Mouse (Mus musculus): ENCODE measurements around the gene Ngrn. TPM values are rescaled to one million over a fixed set of nuclear protein-coding genes. Genes with fewer than 3 reads are reported as not detected.

The Ngrn gene
- polyA plus RNA-seq, 1 experiment from 2014 or later, result 55.1 TPM

GRCm38 (mm10) chr7:80227065-80227464 is 34.0 kb upstream of the Ngrn start:
- 91% methylated on average over 4 of the region's 4 CpGs for WGBS
- Histone ChIP-seq H3K27ac (ENCODE audit: low read depth, low read length) (no peak overlapping the region), H3K9me3 (ENCODE audit: control insufficient read depth, low read length) (no peaks in the 10 kb centered on the region), H3K36me3 (ENCODE audit: control insufficient read depth, insufficient read depth, low read length) (peaks cover 23% of the 10 kb centered on the region), H3K4me1 (replicated peaks; ENCODE audit: control insufficient read depth, insufficient read depth, low read length) (peaks cover 18% of the 10 kb centered on the region), H3K4me2 (no peak overlapping the region), H3K27me3 (replicated peaks; ENCODE audit: control insufficient read depth, insufficient read depth, low read length) (no peaks in the 10 kb centered on the region), H3K9ac (ENCODE audit: low read depth, low read length) (no peak overlapping the region), H3K4me3 (ENCODE audit: low read depth, low read length) (no peak overlapping the region)
- ATAC-seq (replicated peaks; ENCODE audit: low FRiP score), result no peak
- DNase-seq (ENCODE audit: low spot score), result no peak

GRCm38 (mm10) chr7:80230196-80230595 is 30.8 kb upstream of the Ngrn start:
- no peak overlapping the region for H3K9ac ChIP-seq (ENCODE audit: low read depth, low read length)
- no peaks in the 10 kb centered on the region for H3K9me3 ChIP-seq (ENCODE audit: control insufficient read depth, low read length)
- H3K4me3 ChIP-seq (ENCODE audit: low read depth, low read length), result no peak overlapping the region
- no peak overlapping the region for H3K27ac ChIP-seq (ENCODE audit: low read depth, low read length)
- ATAC-seq (replicated peaks; ENCODE audit: low FRiP score) (no peak), DNase-seq (ENCODE audit: low spot score) (no peak)
- H3K4me2 ChIP-seq, result peak overlapping the region; percentile 22; the same call in 1 of the 2 replicates
- peaks cover 11% of the 10 kb centered on the region for H3K36me3 ChIP-seq (ENCODE audit: control insufficient read depth, insufficient read depth, low read length)
- peaks cover 22% of the 10 kb centered on the region for H3K4me1 ChIP-seq (replicated peaks; ENCODE audit: control insufficient read depth, insufficient read depth, low read length)
- 66% methylated on average over 6 of the region's 6 CpGs for WGBS
- no peaks in the 10 kb centered on the region for H3K27me3 ChIP-seq (replicated peaks; ENCODE audit: control insufficient read depth, insufficient read depth, low read length)

- WGBS, result 1% methylated on average over 28 of the region's 29 CpGs
- peak overlapping the region; percentile 71 for H3K9ac ChIP-seq (ENCODE audit: low read depth, low read length)
- H3K4me1 ChIP-seq (replicated peaks; ENCODE audit: control insufficient read depth, insufficient read depth, low read length), result peaks cover 22% of the 10 kb centered on the region
These were observed 29.0 kb upstream of the Ngrn start for GRCm38 (mm10) chr7:80231971-80232488.

GRCm38 (mm10) chr7:80232489-80233029 is 28.5 kb upstream of the Ngrn start, which contains the start of the genes Cib1 and Gdpgp1:
TSS of gene Cib1 (minus strand) at chr7:80232813.
TSS of gene Gdpgp1 (plus strand) at chr7:80232865.
- ATAC-seq (replicated peaks; ENCODE audit: low FRiP score), result peak; percentile 100
- peak; percentile 98 for DNase-seq (ENCODE audit: low spot score)
- peak within 1 kb of the TSS; percentile 77 for H3K27ac ChIP-seq (ENCODE audit: low read depth, low read length)
- H3K9ac ChIP-seq (ENCODE audit: low read depth, low read length), result peak within 1 kb of the TSS; percentile 79
- 1% methylated on average over 56 of the region's 56 CpGs for WGBS
- peaks cover 4% of the 10 kb centered on the region; the same call in 1 of the 2 replicates for H3K36me3 ChIP-seq (ENCODE audit: control insufficient read depth, insufficient read depth, low read length)
- no peaks in the 10 kb centered on the region for H3K9me3 ChIP-seq (ENCODE audit: control insufficient read depth, low read length)
- no peaks in the 10 kb centered on the region for H3K27me3 ChIP-seq (replicated peaks; ENCODE audit: control insufficient read depth, insufficient read depth, low read length)
- H3K4me3 ChIP-seq (ENCODE audit: low read depth, low read length), result peak within 1 kb of the TSS; percentile 83
- H3K4me2 ChIP-seq, result peak within 1 kb of the TSS; percentile 86
- H3K4me1 ChIP-seq (replicated peaks; ENCODE audit: control insufficient read depth, insufficient read depth, low read length), result peaks cover 22% of the 10 kb centered on the region

More at GRCm38 (mm10) chr7:80231971-80232488, 29.0 kb upstream of the Ngrn start:
- no peaks in the 10 kb centered on the region for H3K9me3 ChIP-seq (ENCODE audit: control insufficient read depth, low read length)
- peaks cover 8% of the 10 kb centered on the region; the same call in 1 of the 2 replicates for H3K36me3 ChIP-seq (ENCODE audit: control insufficient read depth, insufficient read depth, low read length)
- H3K4me2 ChIP-seq, result peak overlapping the region; percentile 86
- peak overlapping the region; percentile 77 for H3K27ac ChIP-seq (ENCODE audit: low read depth, low read length)
- ATAC-seq (replicated peaks; ENCODE audit: low FRiP score), result no peak; the same call in 1 of the 2 replicates
- DNase-seq (ENCODE audit: low spot score), result no peak
- H3K27me3 ChIP-seq (replicated peaks; ENCODE audit: control insufficient read depth, insufficient read depth, low read length), result no peaks in the 10 kb centered on the region
- H3K4me3 ChIP-seq (ENCODE audit: low read depth, low read length), result peak overlapping the region; percentile 83

- peak overlapping the region; percentile 83 for H3K4me3 ChIP-seq (ENCODE audit: low read depth, low read length)
- peak overlapping the region; percentile 80 for H3K4me2 ChIP-seq
- H3K9me3 ChIP-seq (ENCODE audit: control insufficient read depth, low read length), result no peaks in the 10 kb centered on the region
- H3K36me3 ChIP-seq (ENCODE audit: control insufficient read depth, insufficient read depth, low read length), result peaks cover 3% of the 10 kb centered on the region
- no peaks in the 10 kb centered on the region for H3K27me3 ChIP-seq (replicated peaks; ENCODE audit: control insufficient read depth, insufficient read depth, low read length)
- H3K4me1 ChIP-seq (replicated peaks; ENCODE audit: control insufficient read depth, insufficient read depth, low read length), result peaks cover 22% of the 10 kb centered on the region
- H3K27ac ChIP-seq (ENCODE audit: low read depth, low read length), result no peak overlapping the region
- DNase-seq (ENCODE audit: low spot score) (no peak), ATAC-seq (replicated peaks; ENCODE audit: low FRiP score) (no peak)
- WGBS, result 48% methylated on average over 9 of the region's 9 CpGs
- peak overlapping the region; percentile 48 for H3K9ac ChIP-seq (ENCODE audit: low read depth, low read length)
These were observed 27.2 kb upstream of the Ngrn start for GRCm38 (mm10) chr7:80233799-80234198.

- H3K36me3 ChIP-seq (ENCODE audit: control insufficient read depth, insufficient read depth, low read length), result peaks cover 15% of the 10 kb centered on the region
- H3K9ac ChIP-seq (ENCODE audit: low read depth, low read length), result no peak overlapping the region
- H3K27me3 ChIP-seq (replicated peaks; ENCODE audit: control insufficient read depth, insufficient read depth, low read length), result no peaks in the 10 kb centered on the region
- WGBS, result 90% methylated on average over 10 of the region's 10 CpGs
- H3K4me3 ChIP-seq (ENCODE audit: low read depth, low read length), result no peak overlapping the region
- ATAC-seq (replicated peaks; ENCODE audit: low FRiP score), result no peak
- H3K9me3 ChIP-seq (ENCODE audit: control insufficient read depth, low read length), result no peaks in the 10 kb centered on the region
- peaks cover 4% of the 10 kb centered on the region for H3K4me1 ChIP-seq (replicated peaks; ENCODE audit: control insufficient read depth, insufficient read depth, low read length)
- H3K4me2 ChIP-seq, result no peak overlapping the region
- no peak overlapping the region for H3K27ac ChIP-seq (ENCODE audit: low read depth, low read length)
- no peak for DNase-seq (ENCODE audit: low spot score)
These were observed 22.5 kb upstream of the Ngrn start for GRCm38 (mm10) chr7:80238542-80238941.

GRCm38 (mm10) chr7:80241661-80242060 is 19.4 kb upstream of the Ngrn start:
- Histone ChIP-seq H3K4me2 (no peak overlapping the region), H3K27me3 (replicated peaks; ENCODE audit: control insufficient read depth, insufficient read depth, low read length) (no peaks in the 10 kb centered on the region), H3K27ac (ENCODE audit: low read depth, low read length) (no peak overlapping the region), H3K4me1 (replicated peaks; ENCODE audit: control insufficient read depth, insufficient read depth, low read length) (peaks cover 2% of the 10 kb centered on the region; the same call in 1 of the 2 replicates), H3K4me3 (ENCODE audit: low read depth, low read length) (no peak overlapping the region), H3K9ac (ENCODE audit: low read depth, low read length) (no peak overlapping the region), H3K36me3 (ENCODE audit: control insufficient read depth, insufficient read depth, low read length) (peaks cover 15% of the 10 kb centered on the region), H3K9me3 (ENCODE audit: control insufficient read depth, low read length) (no peaks in the 10 kb centered on the region)
- ATAC-seq (replicated peaks; ENCODE audit: low FRiP score), result no peak
- no peak for DNase-seq (ENCODE audit: low spot score)
- 84% methylated on average over 4 of the region's 4 CpGs for WGBS

- Histone ChIP-seq H3K9ac (ENCODE audit: low read depth, low read length) (no peak overlapping the region), H3K36me3 (ENCODE audit: control insufficient read depth, insufficient read depth, low read length) (peaks cover 6% of the 10 kb centered on the region), H3K4me2 (no peak overlapping the region), H3K9me3 (ENCODE audit: control insufficient read depth, low read length) (no peaks in the 10 kb centered on the region), H3K27me3 (replicated peaks; ENCODE audit: control insufficient read depth, insufficient read depth, low read length) (no peaks in the 10 kb centered on the region), H3K4me3 (ENCODE audit: low read depth, low read length) (no peak overlapping the region), H3K27ac (ENCODE audit: low read depth, low read length) (no peak overlapping the region), H3K4me1 (replicated peaks; ENCODE audit: control insufficient read depth, insufficient read depth, low read length) (peaks cover 7% of the 10 kb centered on the region)
- WGBS, result 93% methylated on average over 4 of the region's 4 CpGs
- ATAC-seq (replicated peaks; ENCODE audit: low FRiP score) (no peak), DNase-seq (ENCODE audit: low spot score) (no peak)
These were observed 16.2 kb upstream of the Ngrn start for GRCm38 (mm10) chr7:80244851-80245250.
